Mouse (Mus musculus): ENCODE data around the gene Stradb. TPM values are rescaled to one million over a fixed set of nuclear protein-coding genes. Genes with fewer than 3 reads are reported as not detected.

The Stradb gene
- polyA plus RNA-seq, 1 experiment: 6.2 TPM

DNA sequence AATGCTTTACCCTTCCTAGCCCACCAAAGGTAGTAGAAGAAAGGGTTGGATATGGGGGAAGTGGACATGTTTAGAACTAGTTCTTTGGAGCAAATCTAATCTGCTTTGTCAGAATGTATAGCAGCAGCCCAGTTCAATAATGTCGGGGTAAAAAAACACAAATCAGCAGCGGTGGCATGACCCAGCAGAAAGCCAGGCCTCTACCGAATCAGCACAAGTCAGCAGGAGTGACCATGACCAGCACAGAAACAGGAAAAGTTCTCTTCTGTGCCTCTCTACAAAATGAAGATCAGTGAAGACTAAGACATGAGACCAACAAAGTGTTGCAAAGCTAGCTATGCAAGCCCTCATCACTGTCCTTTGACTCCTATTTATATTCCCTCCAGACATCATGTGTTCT lies 9.0 kb downstream of the Stradb start:
- H3K27ac ChIP-seq (ENCODE audit: insufficient read depth, low read depth, low read length): no peak overlapping the region
- TF ChIP-seq CTCF (IDR thresholded peaks at IDR 0.05; ENCODE audit: extremely low read depth, insufficient read length, insufficient replicate concordance, low read depth, low read length) (no peak), POLR2A (IDR thresholded peaks at IDR 0.05; ENCODE audit: low read depth, low read length) (no peak)
- H3K4me1 ChIP-seq (ENCODE audit: control insufficient read depth, insufficient read depth, insufficient read length, low read length): no peaks in the 10 kb centered on the region
- H3K27me3 ChIP-seq (ENCODE audit: control insufficient read depth, insufficient read depth, low read length): no peaks in the 10 kb centered on the region
- no peak overlapping the region for H3K4me3 ChIP-seq (ENCODE audit: low read depth, low read length)
- 92% methylated on average over 3 of the region's 3 CpGs for whole genome bisulfite sequencing
- H3K36me3 ChIP-seq (ENCODE audit: control insufficient read depth, insufficient read depth, low read length): peaks cover 38% of the 10 kb centered on the region

DNA sequence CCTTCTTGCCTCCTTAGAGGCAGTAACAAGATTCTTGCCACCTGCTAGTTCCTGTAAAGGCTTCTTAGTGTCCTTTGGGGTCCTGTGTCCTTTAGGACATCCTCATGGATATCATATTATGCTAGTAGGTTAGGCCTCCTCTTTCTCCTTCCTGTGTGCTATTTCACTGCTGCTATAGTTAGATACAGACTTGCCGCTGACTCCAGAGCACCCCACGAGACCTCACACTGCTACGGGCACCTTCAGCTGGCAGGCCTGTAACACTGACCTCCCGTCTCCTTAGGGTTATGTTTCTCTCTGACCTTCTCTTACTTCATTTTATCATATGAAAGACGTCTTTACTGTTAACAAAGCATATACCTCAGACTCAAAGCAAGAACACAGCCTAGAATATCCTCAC lies 11.3 kb downstream of the Stradb start:
- WGBS: 93% methylated on average over 5 of the region's 5 CpGs
- TF ChIP-seq CTCF (IDR thresholded peaks at IDR 0.05; ENCODE audit: extremely low read depth, insufficient read length, insufficient replicate concordance, low read depth, low read length): no peak
- no peak for TF ChIP-seq POLR2A (IDR thresholded peaks at IDR 0.05; ENCODE audit: low read depth, low read length)

DNA sequence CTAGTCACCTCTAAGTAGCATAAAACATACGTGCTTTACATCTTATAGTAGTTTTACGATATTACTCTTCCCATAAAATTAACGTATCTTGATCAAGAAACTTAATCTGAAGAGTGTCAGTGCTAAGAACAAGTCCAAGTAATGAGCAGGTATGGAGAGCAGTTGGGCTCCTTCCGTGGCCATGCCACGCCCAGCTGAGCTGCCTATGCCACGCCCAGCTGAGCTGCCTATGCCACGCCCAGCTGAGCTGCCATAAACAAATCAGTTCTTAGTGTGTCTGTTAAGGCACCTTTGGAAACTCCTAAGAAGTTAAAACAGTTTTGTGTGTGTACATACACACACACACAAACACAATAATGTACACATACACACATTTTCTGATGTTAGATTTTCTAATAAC lies 19.8 kb downstream of the Stradb start:
- TF ChIP-seq POLR2A (IDR thresholded peaks at IDR 0.05; ENCODE audit: low read depth, low read length) (no peak), CTCF (IDR thresholded peaks at IDR 0.05; ENCODE audit: extremely low read depth, insufficient read length, insufficient replicate concordance, low read depth, low read length) (no peak)
- H3K4me1 ChIP-seq (ENCODE audit: control insufficient read depth, insufficient read depth, insufficient read length, low read length): peaks cover 2% of the 10 kb centered on the region
- H3K36me3 ChIP-seq (ENCODE audit: control insufficient read depth, insufficient read depth, low read length): peaks cover 24% of the 10 kb centered on the region
- H3K27me3 ChIP-seq (ENCODE audit: control insufficient read depth, insufficient read depth, low read length): no peaks in the 10 kb centered on the region
- no peak overlapping the region for H3K4me3 ChIP-seq (ENCODE audit: low read depth, low read length)
- no peak overlapping the region for H3K27ac ChIP-seq (ENCODE audit: insufficient read depth, low read depth, low read length)
- WGBS: 53% methylated on average over 7 of the region's 7 CpGs

More for the DNA sequence above, 11.3 kb downstream of the Stradb start:
- Histone ChIP-seq H3K27me3 (ENCODE audit: control insufficient read depth, insufficient read depth, low read length) (no peaks in the 10 kb centered on the region), H3K4me3 (ENCODE audit: low read depth, low read length) (no peak overlapping the region), H3K36me3 (ENCODE audit: control insufficient read depth, insufficient read depth, low read length) (peaks cover 40% of the 10 kb centered on the region), H3K27ac (ENCODE audit: insufficient read depth, low read depth, low read length) (no peak overlapping the region), H3K4me1 (ENCODE audit: control insufficient read depth, insufficient read depth, insufficient read length, low read length) (no peaks in the 10 kb centered on the region)

DNA sequence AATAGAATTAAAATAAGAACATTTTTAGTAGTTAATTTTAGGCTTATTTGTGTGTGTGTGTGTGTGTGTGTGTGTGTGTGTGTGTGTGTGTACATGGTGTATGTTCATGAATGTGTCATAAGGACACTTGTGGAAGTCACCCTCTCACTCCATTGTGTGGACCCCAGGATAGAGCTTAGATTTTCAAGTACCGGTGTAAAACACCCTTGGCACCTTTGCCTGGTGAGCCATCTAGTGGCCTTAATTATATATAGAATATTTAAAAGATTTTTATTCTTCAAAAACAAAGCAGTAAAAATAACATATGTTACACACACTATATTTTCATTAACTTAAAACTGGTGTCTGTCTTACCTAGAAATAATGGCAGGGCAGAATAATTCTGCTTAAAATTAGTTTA lies 20.4 kb downstream of the Stradb start:
- peaks cover 2% of the 10 kb centered on the region for H3K4me1 ChIP-seq (ENCODE audit: control insufficient read depth, insufficient read depth, insufficient read length, low read length)
- no peak overlapping the region for H3K27ac ChIP-seq (ENCODE audit: insufficient read depth, low read depth, low read length)
- H3K36me3 ChIP-seq (ENCODE audit: control insufficient read depth, insufficient read depth, low read length): peaks cover 21% of the 10 kb centered on the region
- H3K4me3 ChIP-seq (ENCODE audit: low read depth, low read length): no peak overlapping the region
- TF ChIP-seq POLR2A (IDR thresholded peaks at IDR 0.05; ENCODE audit: low read depth, low read length) (no peak), CTCF (IDR thresholded peaks at IDR 0.05; ENCODE audit: extremely low read depth, insufficient read length, insufficient replicate concordance, low read depth, low read length) (no peak)
- H3K27me3 ChIP-seq (ENCODE audit: control insufficient read depth, insufficient read depth, low read length): no peaks in the 10 kb centered on the region
- 68% methylated on average over 1 of the region's 1 CpGs for WGBS

DNA sequence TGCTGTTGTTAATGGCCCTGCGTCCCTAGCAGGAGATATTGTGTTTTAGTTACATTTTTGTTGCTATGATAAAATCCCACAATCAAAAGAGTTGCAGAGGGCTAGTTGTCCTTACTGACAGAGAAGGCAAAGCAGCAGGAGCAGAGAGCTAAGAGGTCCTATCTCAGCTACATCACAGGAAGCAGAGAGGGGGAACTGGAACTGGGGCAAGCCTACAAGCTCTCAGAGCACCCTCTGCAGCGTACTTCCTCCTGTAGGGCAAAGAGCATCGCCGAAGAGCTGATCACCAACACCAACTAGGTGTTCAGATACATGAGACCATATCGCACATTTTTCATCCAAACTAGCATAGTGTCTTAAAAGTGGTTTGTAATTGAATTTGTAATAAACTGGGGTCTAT lies 22.0 kb downstream of the Stradb start:
- TF ChIP-seq CTCF (IDR thresholded peaks at IDR 0.05; ENCODE audit: extremely low read depth, insufficient read length, insufficient replicate concordance, low read depth, low read length) (no peak), POLR2A (IDR thresholded peaks at IDR 0.05; ENCODE audit: low read depth, low read length) (no peak)
- H3K27ac ChIP-seq (ENCODE audit: insufficient read depth, low read depth, low read length): no peak overlapping the region
- H3K27me3 ChIP-seq (ENCODE audit: control insufficient read depth, insufficient read depth, low read length): no peaks in the 10 kb centered on the region
- H3K4me3 ChIP-seq (ENCODE audit: low read depth, low read length): no peak overlapping the region
- H3K4me1 ChIP-seq (ENCODE audit: control insufficient read depth, insufficient read depth, insufficient read length, low read length): peaks cover 2% of the 10 kb centered on the region
- H3K36me3 ChIP-seq (ENCODE audit: control insufficient read depth, insufficient read depth, low read length): peaks cover 17% of the 10 kb centered on the region
- 83% methylated on average over 5 of the region's 5 CpGs for WGBS

DNA sequence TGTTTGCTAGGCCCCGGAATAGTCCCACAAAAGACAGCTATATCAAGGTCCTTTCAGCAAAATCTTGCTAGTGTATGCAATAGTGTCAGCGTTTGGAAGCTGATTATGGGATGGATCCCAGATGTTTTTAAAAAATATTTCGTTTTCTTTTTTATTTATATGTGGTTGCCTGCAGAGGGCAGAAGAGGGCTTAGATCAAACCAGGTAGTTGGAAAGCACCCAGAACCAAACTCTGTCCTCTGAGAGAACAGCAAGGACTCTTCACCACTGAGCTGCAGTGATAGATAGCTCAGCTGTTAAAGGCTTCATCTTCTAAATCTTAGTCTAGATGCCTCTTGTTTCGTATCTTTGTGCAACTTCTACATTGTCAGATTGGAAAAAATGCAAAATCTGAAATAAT lies 35.9 kb downstream of the Stradb start:
- H3K4me3 ChIP-seq (ENCODE audit: low read depth, low read length): no peak overlapping the region
- H3K36me3 ChIP-seq (ENCODE audit: control insufficient read depth, insufficient read depth, low read length): no peaks in the 10 kb centered on the region
- 32% methylated on average over 4 of the region's 4 CpGs for WGBS
- no peak for TF ChIP-seq CTCF (IDR thresholded peaks at IDR 0.05; ENCODE audit: extremely low read depth, insufficient read length, insufficient replicate concordance, low read depth, low read length)
- TF ChIP-seq POLR2A (IDR thresholded peaks at IDR 0.05; ENCODE audit: low read depth, low read length): no peak
- no peaks in the 10 kb centered on the region for H3K4me1 ChIP-seq (ENCODE audit: control insufficient read depth, insufficient read depth, insufficient read length, low read length)
- no peak overlapping the region for H3K27ac ChIP-seq (ENCODE audit: insufficient read depth, low read depth, low read length)
- H3K27me3 ChIP-seq (ENCODE audit: control insufficient read depth, insufficient read depth, low read length): no peaks in the 10 kb centered on the region

DNA sequence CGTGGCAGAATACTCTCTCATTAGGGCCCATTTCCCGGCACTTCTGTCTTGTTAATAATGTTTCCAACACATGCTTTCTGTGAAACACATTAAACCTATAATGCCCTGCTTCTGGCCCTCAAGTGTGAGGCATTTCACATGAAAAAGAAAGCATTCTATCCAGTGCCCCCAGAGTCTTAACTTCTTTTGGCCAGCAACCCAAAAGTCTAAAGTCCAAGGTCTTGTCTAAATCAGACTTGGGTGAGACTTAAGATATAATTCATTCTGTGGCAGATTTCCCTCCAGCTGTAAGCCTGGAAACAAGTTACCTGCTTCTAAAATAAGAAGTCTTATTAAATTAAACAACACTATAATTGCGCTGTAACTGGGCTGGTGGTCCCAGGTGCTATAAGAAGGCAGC lies 48.2 kb downstream of the Stradb start:
- Histone ChIP-seq H3K27ac (ENCODE audit: insufficient read depth, low read depth, low read length) (no peak overlapping the region), H3K4me3 (ENCODE audit: low read depth, low read length) (no peak overlapping the region), H3K36me3 (ENCODE audit: control insufficient read depth, insufficient read depth, low read length) (no peaks in the 10 kb centered on the region), H3K27me3 (ENCODE audit: control insufficient read depth, insufficient read depth, low read length) (no peaks in the 10 kb centered on the region), H3K4me1 (ENCODE audit: control insufficient read depth, insufficient read depth, insufficient read length, low read length) (peaks cover 4% of the 10 kb centered on the region)
- 29% methylated on average over 3 of the region's 3 CpGs for WGBS
- no peak for TF ChIP-seq POLR2A (IDR thresholded peaks at IDR 0.05; ENCODE audit: low read depth, low read length)
- no peak for TF ChIP-seq CTCF (IDR thresholded peaks at IDR 0.05; ENCODE audit: extremely low read depth, insufficient read length, insufficient replicate concordance, low read depth, low read length)

DNA sequence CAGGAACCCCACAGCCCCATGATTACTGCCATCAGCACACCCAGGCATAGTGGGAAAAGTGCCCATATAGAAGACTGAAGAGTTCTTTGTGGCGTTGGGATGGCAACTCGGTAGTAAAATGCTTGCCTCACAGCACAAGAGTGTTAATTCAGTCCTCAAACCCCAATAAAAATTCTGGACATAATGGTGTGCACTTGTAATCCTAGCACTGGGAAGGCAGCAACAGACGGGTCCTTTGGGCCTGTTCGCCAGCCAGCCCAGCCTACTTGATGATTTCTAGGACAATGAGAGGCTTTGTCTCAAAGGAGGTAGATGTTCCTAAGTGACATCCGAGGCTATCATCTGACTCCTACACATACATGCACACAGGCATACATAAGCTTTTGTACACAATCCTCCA lies 64.4 kb downstream of the Stradb start:
- no peaks in the 10 kb centered on the region for H3K4me1 ChIP-seq (ENCODE audit: control insufficient read depth, insufficient read depth, insufficient read length, low read length)
- 92% methylated on average over 5 of the region's 5 CpGs for WGBS
- H3K4me3 ChIP-seq (ENCODE audit: low read depth, low read length): no peak overlapping the region
- no peak overlapping the region for H3K27ac ChIP-seq (ENCODE audit: insufficient read depth, low read depth, low read length)
- H3K36me3 ChIP-seq (ENCODE audit: control insufficient read depth, insufficient read depth, low read length): no peaks in the 10 kb centered on the region
- no peak for TF ChIP-seq CTCF (IDR thresholded peaks at IDR 0.05; ENCODE audit: extremely low read depth, insufficient read length, insufficient replicate concordance, low read depth, low read length)
- no peak for TF ChIP-seq POLR2A (IDR thresholded peaks at IDR 0.05; ENCODE audit: low read depth, low read length)
- no peaks in the 10 kb centered on the region for H3K27me3 ChIP-seq (ENCODE audit: control insufficient read depth, insufficient read depth, low read length)

Other genes with a start within 250 kb of the Stradb start
- gene Casp8, start 178.1 kb upstream of the Stradb start, polyA plus RNA-seq (2012; rRNA removed): 4.1 and 9.4 TPM in 2 replicates
- 10.2 and 13.0 TPM in 2 replicates for gene Trak2, start 92 bp upstream of the Stradb start, polyA plus RNA-seq (2012; rRNA removed)
- not detected in 2 replicates for gene C2cd6, start 121.4 kb downstream of the Stradb start, polyA plus RNA-seq (2012; rRNA removed)
- 0.47 and 0.51 TPM in 2 replicates for gene Tmem237, start 146.9 kb downstream of the Stradb start, polyA plus RNA-seq (2012; rRNA removed)
- 1.4 and 2.9 TPM in 2 replicates for gene Mpp4, start 189.9 kb downstream of the Stradb start, polyA plus RNA-seq (2012; rRNA removed)